Mouse (Mus musculus): Measurements from ENCODE around the gene Lrrc72.

DNA sequence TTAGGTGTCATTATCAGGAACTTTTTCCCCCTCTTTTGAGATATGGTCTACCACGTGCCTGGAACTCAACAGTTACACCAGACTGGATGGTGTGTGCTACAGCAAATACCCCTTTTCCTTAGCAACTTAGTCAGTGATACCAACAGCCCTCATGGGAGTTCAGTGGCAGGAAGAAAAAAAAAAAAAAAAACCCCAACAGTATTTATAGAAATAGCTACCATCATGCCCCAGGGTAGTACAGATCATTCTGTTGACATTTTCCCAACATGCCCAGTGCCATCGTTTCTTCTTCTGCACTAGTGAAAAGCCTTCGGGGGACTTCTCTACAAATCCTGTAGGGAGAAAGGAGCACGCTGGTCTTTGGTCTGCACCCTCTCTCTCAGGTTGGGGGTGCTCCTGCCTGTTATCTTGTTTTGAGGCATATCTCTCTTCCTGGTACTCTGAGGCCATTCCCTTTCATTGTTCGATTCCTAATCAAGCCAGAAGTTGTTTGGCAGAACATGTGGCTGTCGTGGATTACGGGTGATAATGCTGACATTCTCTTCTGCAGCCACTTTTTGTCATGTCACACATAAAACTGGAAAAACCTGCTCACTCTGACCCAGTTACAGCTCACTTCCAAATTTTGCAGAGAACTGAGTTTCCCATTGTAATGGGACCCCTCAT, 88.9 kb downstream of the Lrrc72 start:
- TF ChIP-seq ZNF384 (IDR thresholded peaks at IDR 0.05; ENCODE audit: low read depth, low read length): no peak
- TF ChIP-seq ZC3H11A (IDR thresholded peaks at IDR 0.05; ENCODE audit: borderline replicate concordance, low read depth, low read length): no peak

All from ES-E14 (cell line).